Mouse (Mus musculus): ENCODE results near the gene Cwc15.

Cwc15 gene

DNA sequence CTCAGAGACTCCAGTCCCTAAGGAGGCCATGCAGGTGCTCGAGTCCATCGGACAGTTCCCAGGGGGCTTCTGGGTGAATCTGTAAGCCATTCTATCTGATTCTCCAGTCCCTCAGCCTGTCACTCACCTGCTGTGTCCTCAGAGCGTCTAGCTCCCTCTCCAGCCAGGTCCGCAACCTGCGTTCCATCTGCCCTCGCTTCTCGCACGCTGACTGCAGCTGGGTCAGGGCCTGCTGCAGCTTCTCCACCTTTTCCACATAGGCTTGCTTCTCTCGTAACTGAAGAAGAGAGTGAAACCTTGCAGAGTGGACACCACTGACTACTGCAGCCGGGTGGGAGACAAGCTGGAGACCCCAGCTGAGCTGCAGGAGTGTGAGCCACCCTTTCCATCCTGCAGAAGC is 57.9 kb downstream of the Cwc15 start:
- no peak for DNase-seq

DNA sequence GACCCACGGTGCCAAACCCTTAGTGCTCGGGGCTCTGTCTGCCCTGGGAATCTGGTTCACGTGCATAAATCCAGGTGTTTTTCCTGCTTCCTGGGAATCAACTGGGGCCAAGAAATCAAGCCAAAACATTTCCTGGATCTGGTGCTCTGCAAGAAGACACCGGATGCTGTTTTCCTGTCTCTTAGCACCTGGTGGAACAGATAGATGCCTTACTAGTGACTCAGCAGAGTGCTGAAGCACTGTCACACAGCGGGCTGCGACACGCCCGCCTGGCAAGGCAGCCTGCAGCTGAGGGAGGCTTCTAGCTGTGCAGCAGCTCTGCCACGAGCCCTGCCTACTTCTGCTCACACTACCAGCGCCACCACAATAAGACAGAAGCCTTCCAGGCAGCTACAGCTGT is 59.0 kb downstream of the Cwc15 start:
- peak; percentile 80 for DNase-seq

DNA sequence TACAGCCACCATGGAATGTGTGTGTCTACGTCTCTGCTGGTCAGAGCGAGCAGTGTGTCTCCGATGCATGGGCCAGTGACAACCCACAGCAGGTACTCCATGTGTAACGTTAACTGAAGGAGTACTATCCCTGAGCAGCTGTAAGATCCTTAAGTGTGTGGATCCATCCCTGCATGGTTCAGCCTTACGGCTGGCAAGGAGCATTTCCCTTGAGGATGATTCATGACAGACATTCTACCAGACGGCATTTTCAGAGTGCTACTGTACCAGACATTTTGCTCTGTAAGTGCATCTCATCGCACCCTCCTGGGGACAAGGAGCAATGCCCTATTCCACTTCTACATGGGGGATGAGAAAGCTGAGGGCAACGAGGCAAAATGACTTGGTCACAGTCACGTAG is 59.6 kb downstream of the Cwc15 start:
- DNase-seq = no peak

Measured in thymus, postnatal 4 days (tissue).